Mouse (Mus musculus) MEL (cell line): ENCODE results near the gene Dhx40.

Experiments used
- CHD2 ChIP-seq: IDR thresholded peaks from 2 replicates; pipeline ENCODE4 v1.6.1; 2011; ENCODE audit warnings: low read length, improper control_type of control experiment
- CTCF ChIP-seq, 3 experiments: IDR thresholded peaks in 2 of 3; conservative IDR thresholded peaks in 1 of 3; 2 replicates each; pipeline ENCODE4 v1.5.1; 2011 to 2012; ENCODE audit warnings: low read length in 3 of 3, low read depth in 2 of 3, mild to moderate bottlenecking in 2 of 3, improper control_type of control experiment in 1 of 3, inconsistent platforms in 1 of 3, mixed read lengths in 1 of 3, moderate library complexity in 1 of 3; ENCODE audit not compliant: control insufficient read depth in 1 of 3, insufficient read depth in 1 of 3, poor library complexity in 1 of 3, severe bottlenecking in 1 of 3
- E2F4 ChIP-seq: IDR thresholded peaks from 2 replicates; pipeline ENCODE4 v1.6.1; 2011; ENCODE audit warnings: low read depth, low read length, improper control_type of control experiment, borderline replicate concordance
- GATA1 ChIP-seq: IDR thresholded peaks from 2 replicates; pipeline ENCODE4 v1.6.1; 2011; ENCODE audit warnings: low read depth, low read length, improper control_type of control experiment
- ZC3H11A ChIP-seq: IDR thresholded peaks from 2 replicates; pipeline ENCODE4 v1.6.1; 2012; ENCODE audit warnings: low read depth, mild to moderate bottlenecking, inconsistent platforms, low read length, improper control_type of control experiment

DNA sequence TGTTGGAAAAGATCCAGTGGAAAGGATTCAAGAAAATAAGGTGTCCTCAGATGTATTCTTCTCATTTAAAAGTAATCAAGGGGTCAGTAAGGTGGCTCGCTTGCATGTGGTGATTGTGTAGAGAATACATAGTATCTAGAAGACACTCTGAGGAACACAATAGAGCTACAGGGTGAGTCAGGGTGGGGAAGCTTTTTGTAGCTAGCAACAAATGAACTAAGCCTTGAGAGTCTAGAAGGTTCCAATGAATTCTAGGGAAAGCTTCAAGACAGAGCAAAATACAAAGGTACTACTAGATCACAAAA is 3.7 kb upstream of the Dhx40 start:
- TF ChIP-seq E2F4 = no peak
- TF ChIP-seq CTCF (IDR thresholded peaks at IDR 0.05 in 2 of 3, conservative IDR thresholded peaks at IDR 0.05 in 1 of 3; ENCODE audit: control insufficient read depth in 1 of 3, insufficient read depth in 1 of 3, low read depth in 2 of 3, low read length in 3 of 3, poor library complexity in 1 of 3, severe bottlenecking in 1 of 3) = no peak
- no peak for TF ChIP-seq ZC3H11A
- TF ChIP-seq GATA1 = no peak
- no peak for TF ChIP-seq CHD2
